Mouse (Mus musculus) heart, postnatal 0 days (tissue): ENCODE results near the gene 1110051M20Rik.

Source experiments
- CTCF ChIP-seq: IDR thresholded peaks from 2 replicates; pipeline ENCODE4 v1.5.1; 2016; ENCODE audit warnings: antibody characterized with exemption, control low read depth, low read depth
- EP300 ChIP-seq: IDR thresholded peaks from 2 replicates; pipeline ENCODE4 v1.6.1; 2016; ENCODE audit warnings: antibody characterized with exemption, low read depth

DNA sequence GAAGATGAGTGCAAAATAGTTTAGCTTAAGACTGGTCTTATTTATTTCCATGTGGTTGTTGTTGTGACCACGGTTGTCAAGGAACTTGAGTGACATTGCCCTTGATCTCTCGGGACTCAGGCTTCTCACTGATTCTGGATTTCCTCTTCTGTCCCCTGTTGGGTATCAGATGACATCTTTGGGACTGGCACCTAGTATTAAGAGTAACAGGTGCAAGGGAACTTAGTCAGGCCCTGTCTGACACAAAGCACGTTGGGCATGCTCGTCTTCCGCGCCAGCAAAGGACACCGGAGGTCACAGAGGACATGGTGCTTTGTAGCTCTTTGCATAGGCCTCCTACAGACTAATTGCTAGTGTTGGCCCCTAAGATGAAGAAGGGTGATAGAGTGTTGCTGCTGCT, 16.3 kb upstream of the 1110051M20Rik start:
- no peak for TF ChIP-seq EP300
- no peak for TF ChIP-seq CTCF
